Mouse (Mus musculus): ENCODE data around the gene Sass6. TPM values are rescaled to one million over a fixed set of nuclear protein-coding genes. Genes with fewer than 3 reads are reported as not detected.
"Not testable (repeated sequence)": the region's sequence is repeated elsewhere in the genome, so short reads cannot be mapped to it uniquely, and the experiment has no call there.

Sass6 gene
- total RNA-seq, 2 experiments from 2014 or later = 8.2 TPM

DNA sequence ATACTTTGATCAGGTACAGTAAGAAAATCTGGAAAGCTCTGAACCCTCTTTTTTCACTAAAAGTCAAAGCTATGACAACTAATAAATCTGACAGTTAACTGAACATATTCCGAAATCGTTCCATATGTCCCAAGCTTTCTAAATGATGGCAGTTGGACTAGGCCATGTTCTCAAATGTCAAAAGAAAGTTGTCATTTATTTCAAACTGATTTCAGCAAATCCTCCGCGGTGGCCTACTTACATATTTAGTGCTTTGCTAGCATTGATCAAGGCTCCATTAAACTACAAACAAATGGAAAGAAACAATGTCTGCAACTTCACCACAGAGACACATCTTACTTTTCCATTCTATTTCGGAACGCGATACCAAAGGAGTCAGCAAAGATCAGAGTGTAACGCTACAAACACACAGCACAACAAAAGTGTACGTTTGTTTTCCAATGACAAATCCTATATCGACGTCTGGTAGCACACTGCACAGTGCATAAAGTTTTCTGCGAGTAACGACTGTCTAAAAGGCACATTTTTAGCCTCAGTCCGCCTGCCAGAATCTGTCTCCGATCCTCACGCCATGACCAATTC lies 66.6 kb downstream of the Sass6 start:
- DNase-seq (ENCODE audit: low spot score in 2 of 2) = no peak

GRCm38 (mm10) chr3:116661870-116662414 lies 67.2 kb downstream of the Sass6 start:
- DNase-seq (ENCODE audit: low spot score in 2 of 2) = peak in 1 of 2 experiments; percentile 33

- peak; percentile 96 to 98 for DNase-seq (ENCODE audit: low spot score in 2 of 2)
These were observed 67.7 kb downstream of the Sass6 start, which contains the start of gene Mfsd14a for GRCm38 (mm10) chr3:116662463-116662863. Mfsd14a (minus strand) TSS chr3:116662677.

DNA sequence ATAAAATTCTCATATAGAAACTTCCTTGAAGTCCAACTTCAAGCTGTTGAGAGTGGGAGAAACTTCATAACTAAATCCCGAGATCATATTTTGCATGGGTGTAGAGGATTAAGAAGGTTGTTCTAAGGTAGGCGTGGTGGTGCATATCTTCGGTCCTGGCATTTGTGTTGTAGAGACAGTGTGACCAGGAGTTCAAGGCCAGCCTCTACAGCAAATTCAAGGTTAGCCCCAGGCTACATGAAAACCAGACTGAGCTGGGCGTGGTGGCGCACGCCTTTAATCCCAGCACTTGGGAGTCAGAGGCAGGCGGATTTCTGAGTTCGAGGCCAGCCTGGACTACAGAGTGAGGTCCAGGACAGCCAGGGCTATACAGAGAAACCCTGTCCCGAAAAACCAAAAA lies 69.5 kb downstream of the Sass6 start:
- DNase-seq (ENCODE audit: low spot score in 2 of 2) = not testable (repeated sequence)

Other genes starting within 250 kb of the Sass6 start
- 1 to 10 TPM; 5.1 to 5.7 TPM for gene Cdc14a, start 170.9 kb upstream of the Sass6 start, total RNA-seq (2021)
- 10 to 100 TPM; 68.6 to 69.7 TPM for gene Rtca, start 86.8 kb upstream of the Sass6 start, total RNA-seq (2021)
- gene Dbt, start 81.9 kb upstream of the Sass6 start, total RNA-seq (2021) = 10 to 100 TPM; 22.1 to 23.8 TPM
- under 1 TPM in 1 of 2 experiments, not detected in 1; 0.17 TPM for gene Lrrc39, start 32.0 kb upstream of the Sass6 start, total RNA-seq (2021)
- gene Trmt13, start 19.6 kb downstream of the Sass6 start, total RNA-seq (2021) = 10 to 100 TPM; 15.3 to 15.6 TPM
- gene Mfsd14a, start 67.7 kb downstream of the Sass6 start, total RNA-seq (2021) = 10 to 100 TPM; 54.9 to 57.0 TPM
- gene Gm43191, start 86.3 kb downstream of the Sass6 start, total RNA-seq (2021) = 1 to 10 TPM in 1 of 2 experiments, not detected in 1; 1.1 TPM
- gene Slc35a3, start 117.8 kb downstream of the Sass6 start, total RNA-seq (2021) = 10 to 100 TPM; 13.6 to 14.9 TPM
- 10 to 100 TPM; 29.2 to 37.6 TPM for gene Agl, start 213.2 kb downstream of the Sass6 start, total RNA-seq (2021)

Measured in layer of hippocampus, postnatal 14 days (tissue).